ENCODE assay signal across 27 mouse cellular contexts in genomic region chr9:67818668-67818950, GRCm38 (mm10). TPM values are rescaled to one million over a fixed set of nuclear protein-coding genes. Genes with fewer than 3 reads are reported as not detected.
DNase-seq lines count a peak whose midpoint lies in the region; ATAC-seq and TF ChIP-seq lines count a peak whose summit lies in the region.
"Had no signal": no experiment of that assay in that cellular context is flagged by ENCODE, and none has a peak within 500 bp of the region (broad histone marks: within the 10 kb centered on the region; RNA-seq: fewer than 3 reads in every experiment).

No protein-coding gene starts in this region.

- H3K4me3 ChIP-seq in gastrocnemius, adult 2 months: no peak overlapping the region
- H3K4me3 ChIP-seq in heart, embryonic 12.5 days: no peak overlapping the region
- no peak overlapping the region for H3K4me3 ChIP-seq in heart, embryonic 16.5 days (ENCODE audit: low read length)
- H3K4me3 ChIP-seq: embryonic facial prominence, embryonic 13.5 days; forebrain, embryonic 12.5 days; hindbrain, embryonic 12.5 days had no signal

- peaks cover 41% of the 10 kb centered on the region for H3K4me1 ChIP-seq in heart, embryonic 12.5 days (replicated peaks)
- H3K4me1 ChIP-seq in heart, embryonic 16.5 days (ENCODE audit: control insufficient read depth, insufficient read depth, low read length): peaks cover 19% of the 10 kb centered on the region

- no peak overlapping the region for H3K9ac ChIP-seq in heart, embryonic 12.5 days
- H3K9ac ChIP-seq in heart, embryonic 16.5 days (ENCODE audit: low read length): no peak overlapping the region
- H3K9ac ChIP-seq: embryonic facial prominence, embryonic 13.5 days; forebrain, embryonic 12.5 days; hindbrain, embryonic 12.5 days had no signal

- no peak for TF ChIP-seq CTCF in gastrocnemius, adult 2 months (IDR thresholded peaks at IDR 0.05)

- H3K9me3 ChIP-seq in heart, embryonic 12.5 days (replicated peaks): no peaks in the 10 kb centered on the region
- H3K9me3 ChIP-seq in heart, embryonic 16.5 days (replicated peaks; ENCODE audit: control insufficient read depth, low read length): no peaks in the 10 kb centered on the region; the same call in 1 of the 2 replicates
- H3K9me3 ChIP-seq: embryonic facial prominence, embryonic 13.5 days; forebrain, embryonic 12.5 days; G1E; hindbrain, embryonic 12.5 days had no signal

- H3K4me2 ChIP-seq in heart, embryonic 12.5 days: peak overlapping the region; percentile 33
- no peak overlapping the region; the same call in 1 of the 2 replicates for H3K4me2 ChIP-seq in heart, embryonic 16.5 days (ENCODE audit: low read depth, low read length)
- H3K4me2 ChIP-seq: embryonic facial prominence, embryonic 13.5 days; forebrain, embryonic 12.5 days; hindbrain, embryonic 12.5 days had no signal

- ATAC-seq in heart, embryonic 12.5 days (ENCODE audit: insufficient number of reproducible peaks, low FRiP score): no peak
- no peak for ATAC-seq in heart, embryonic 16.5 days (replicated peaks; ENCODE audit: extremely low read depth, insufficient read depth, low FRiP score)
- ATAC-seq: CD4-positive, CD25-positive, alpha-beta regulatory T cell, adult 4 months; forebrain, embryonic 16.5 days; hindbrain, embryonic 16.5 days; inflammation-experienced regulatory T-cells, adult 6 months; intestine, postnatal 0 days; Patski had no signal

- H3K36me3 ChIP-seq in heart, embryonic 12.5 days: no peaks in the 10 kb centered on the region
- H3K36me3 ChIP-seq in heart, embryonic 16.5 days (ENCODE audit: control insufficient read depth, insufficient read depth): no peaks in the 10 kb centered on the region
- H3K36me3 ChIP-seq: embryonic facial prominence, embryonic 13.5 days; forebrain, embryonic 12.5 days; G1E; hindbrain, embryonic 12.5 days had no signal

- H3K27me3 ChIP-seq in heart, embryonic 12.5 days (replicated peaks): no peaks in the 10 kb centered on the region
- H3K27me3 ChIP-seq in heart, embryonic 16.5 days (ENCODE audit: control insufficient read depth, insufficient read depth, low read length): no peaks in the 10 kb centered on the region
- H3K27me3 ChIP-seq: embryonic facial prominence, embryonic 13.5 days; forebrain, embryonic 12.5 days; hindbrain, embryonic 12.5 days had no signal

- intact Hi-C loops in gastrocnemius, adult 2 months (cut with DNase I): no loop called here
- intact Hi-C loops in gastrocnemius, postnatal 14 days (cut with DNase I; ENCODE audit: low total_unique reads): no loop called here

- no peak for DNase-seq in gastrocnemius, adult 2 months
- no peak for DNase-seq in gastrocnemius, postnatal 14 days
- DNase-seq in heart, adult 8-10 months (ENCODE audit: low spot score): no peak
- DNase-seq in heart, adult 9 months (ENCODE audit: low spot score in 2 of 2): no peak
- peak; percentile 70 for DNase-seq in MN1 (ENCODE audit: low spot score)
- DNase-seq in T-cell, adult 2 months (ENCODE audit: low spot score): no peak
- DNase-seq: adrenal gland, adult 2 months; adrenal gland, postnatal 25 days; B cell, adult 2 months; cerebellum, adult 18-20 months; cerebellum, adult 9-11 months; cerebellum, postnatal 36 days; gastrocnemius, postnatal 25 days; kidney, adult 8-10 months had no signal

- H3K27ac ChIP-seq in gastrocnemius, adult 2 months: peak overlapping the region; percentile 87
- peak overlapping the region; percentile 87 for H3K27ac ChIP-seq in heart, embryonic 12.5 days (ENCODE audit: poor library complexity, severe bottlenecking)
- peak overlapping the region; percentile 82 for H3K27ac ChIP-seq in heart, embryonic 16.5 days (ENCODE audit: low read length)
- H3K27ac ChIP-seq: embryonic facial prominence, embryonic 13.5 days; forebrain, embryonic 12.5 days; hindbrain, embryonic 12.5 days had no signal

- 42% methylated on average over 4 of the region's 4 CpGs for WGBS in heart, embryonic 12.5 days
- WGBS in heart, embryonic 16.5 days: 35% methylated on average over 4 of the region's 4 CpGs

RNA-seq across cellular contexts. Expression of gene C2cd4a, which starts 13.5 kb away (rescaled TPM):
- total RNA-seq in gastrocnemius, adult 2 months (2021): not detected
- total RNA-seq in gastrocnemius, postnatal 14 days (2021): under 1 TPM; 0.22 to 0.43 TPM
- 0.22 and 0.28 TPM in 2 replicates for polyA plus RNA-seq in heart, embryonic 12.5 days (2016; fragmentation: Nextera tagmentation; extraction: Ambion mirVana)
- not detected for total RNA-seq in heart, adult 8-10 months (2022)
- polyA plus RNA-seq in heart, embryonic 16.5 days (2015; fragmentation: Nextera tagmentation; extraction: Ambion mirVana): 0.10 and 0.16 TPM in 2 replicates
- total RNA-seq: adrenal gland, adult 2 months; adrenal gland, postnatal 25 days; granulocyte monocyte progenitor cell, adult 5-6 weeks had no signal
- polyA plus RNA-seq: CD4-positive, CD25-positive, alpha-beta regulatory T cell, adult 4 months; forebrain, embryonic 12.5 days; forebrain, embryonic 16.5 days; hindbrain, embryonic 12.5 days; inflammation-experienced regulatory T-cells, adult 6 months had no signal

RNA-seq across cellular contexts. Expression of gene Vps13c, which starts 21.6 kb away (rescaled TPM):
- total RNA-seq in gastrocnemius, adult 2 months (2021): 10 to 100 TPM; 26.1 to 32.9 TPM
- total RNA-seq in gastrocnemius, postnatal 14 days (2021): 10 to 100 TPM; 21.0 to 22.8 TPM
- 6.3 and 7.0 TPM in 2 replicates for polyA plus RNA-seq in heart, embryonic 12.5 days (2016; fragmentation: Nextera tagmentation; extraction: Ambion mirVana)
- total RNA-seq in heart, adult 8-10 months (2022): 10 to 100 TPM; 48.5 to 54.4 (median 52.0) TPM
- polyA plus RNA-seq in heart, embryonic 16.5 days (2015; fragmentation: Nextera tagmentation; extraction: Ambion mirVana): 3.8 and 4.3 TPM in 2 replicates

RNA-seq across cellular contexts. Expression of gene C2cd4b, which starts 59.4 kb away (rescaled TPM):
- not detected for total RNA-seq in gastrocnemius, adult 2 months (2021)
- under 1 TPM in 1 of 2 experiments, not detected in 1; 0.27 TPM for total RNA-seq in gastrocnemius, postnatal 14 days (2021)
- polyA plus RNA-seq in heart, embryonic 12.5 days (2016; fragmentation: Nextera tagmentation; extraction: Ambion mirVana): 2.7 and 3.8 TPM in 2 replicates
- total RNA-seq in heart, adult 8-10 months (2022): 1 to 10 TPM in 2 of 4 experiments, under 1 TPM in 2; 0.66 to 1.5 (median 1.1) TPM
- 0.18 and 0.59 TPM in 2 replicates for polyA plus RNA-seq in heart, embryonic 16.5 days (2015; fragmentation: Nextera tagmentation; extraction: Ambion mirVana)
- total RNA-seq: G1E; granulocyte monocyte progenitor cell, adult 5-6 weeks had no signal
- polyA plus RNA-seq: CD4-positive, CD25-positive, alpha-beta regulatory T cell, adult 4 months; G1E; inflammation-experienced regulatory T-cells, adult 6 months had no signal
